Mouse (Mus musculus) heart, postnatal 10 days (tissue): Measurements from ENCODE around the gene Insm1. TPM values are rescaled to one million over a fixed set of nuclear protein-coding genes. Genes with fewer than 3 reads are reported as not detected.
A peak's percentile ranks its signal among the peaks of the same experiment; 100 is the strongest.

Source experiments
- DNase-seq, 2 experiments: peaks; one replicate each; pipeline ENCODE4 v3.0.0; 2021
- intact Hi-C: fragments of 180-260 bp; cut with DNase I; formaldehyde crosslinking; loops from one replicate; pipeline ENCODE4 v1.15.1; 2025
- total RNA-seq, 2 experiments: library from RNA; stranded (reverse); gene quantifications; 2 replicates each; pipeline ENCODE4 v1.2.3; 2021

Gene Insm1
- not detected for total RNA-seq

DNA sequence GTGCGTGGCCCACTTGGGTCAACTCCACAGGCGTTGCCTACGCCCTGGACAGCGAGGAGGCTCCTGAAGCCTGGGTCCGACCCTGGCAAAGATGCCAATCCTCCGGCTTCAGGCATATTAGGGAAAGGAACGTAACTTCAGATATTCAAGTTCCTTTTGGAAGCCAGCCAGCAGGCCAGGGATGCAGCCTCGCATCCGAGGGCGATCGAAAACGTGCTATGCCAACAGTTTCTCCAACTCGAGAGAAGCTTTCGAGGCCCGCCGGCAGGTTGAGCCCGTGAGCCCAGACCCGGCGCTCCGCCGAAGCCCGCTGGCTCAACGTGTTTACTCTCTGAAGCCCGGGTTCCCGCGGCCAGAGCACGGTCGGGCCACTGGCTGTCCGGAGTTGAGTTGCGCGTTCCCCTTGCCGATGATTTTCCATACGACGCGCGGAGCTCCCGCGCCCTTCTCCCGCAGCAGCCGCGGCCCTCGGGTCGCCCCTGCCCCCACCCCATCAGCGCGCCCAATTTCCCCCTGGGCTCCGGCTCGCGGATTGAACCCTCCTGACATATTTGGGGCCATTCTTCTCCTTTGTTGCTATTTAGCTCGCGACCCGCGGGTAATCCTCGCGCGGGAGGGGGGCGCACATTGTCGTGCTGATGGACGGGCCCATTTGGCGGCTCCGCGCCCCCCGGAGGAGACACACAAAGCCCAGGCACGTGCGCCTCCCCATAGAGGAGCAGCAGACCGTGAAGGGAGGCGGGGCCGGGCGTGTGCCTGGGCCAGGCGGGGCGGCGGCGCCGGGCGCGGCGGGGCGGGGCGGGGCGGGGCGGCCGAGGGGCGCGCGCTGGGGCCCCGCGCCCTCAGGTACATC lies at the start of gene Insm1:
Gene Insm1, plus strand, starts transcription at position 846 of the 853 bp plus-strand sequence.
- intact Hi-C loops = loop anchor here (10.0 kb wide), 1 partner anchor 863 kb away; the partner anchor contains the start of gene Nkx2-4
- peak; percentile 34 to 39 for DNase-seq

DNA sequence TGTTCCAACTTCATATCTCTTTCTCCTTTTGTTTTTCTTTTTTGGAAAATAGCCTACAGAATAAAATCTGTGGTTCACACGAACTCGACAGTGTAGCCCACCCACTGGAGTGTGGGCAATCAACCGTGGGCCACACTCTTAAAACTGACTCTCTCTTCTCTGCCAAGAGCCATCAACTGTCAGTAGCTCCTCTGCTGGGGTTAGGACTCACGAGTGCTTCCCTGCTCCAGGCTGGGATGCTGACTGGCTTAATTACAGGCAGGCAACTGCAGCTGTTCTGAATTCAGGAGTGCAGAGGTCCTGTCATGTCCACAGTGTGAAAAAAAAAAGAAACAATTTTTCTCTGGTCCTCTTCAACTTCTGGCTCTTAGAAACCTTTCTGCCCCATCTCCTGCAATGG lies 49.6 kb upstream of the Insm1 start:
- intact Hi-C loops = no loop called here
- no peak for DNase-seq

DNA sequence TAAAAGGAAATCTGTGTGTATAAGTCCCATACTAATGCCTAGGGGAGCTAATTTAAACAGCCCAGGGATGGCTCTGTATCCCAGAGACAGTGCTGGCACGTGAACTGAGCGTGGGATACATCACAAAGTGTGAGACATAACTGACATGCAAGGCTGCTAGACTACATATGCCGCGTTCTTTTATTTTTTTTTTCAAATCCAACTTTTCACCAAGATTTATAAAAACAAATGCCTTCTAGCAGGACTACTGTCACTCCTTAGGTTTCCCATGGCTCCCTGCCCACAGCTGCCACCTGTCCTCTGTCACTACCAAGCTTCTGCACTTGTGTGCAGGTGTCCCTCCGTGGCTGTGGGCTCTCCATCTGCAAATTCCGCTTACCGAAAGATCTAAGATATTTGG lies 47.5 kb upstream of the Insm1 start:
- DNase-seq = no peak
- intact Hi-C loops = no loop called here

DNA sequence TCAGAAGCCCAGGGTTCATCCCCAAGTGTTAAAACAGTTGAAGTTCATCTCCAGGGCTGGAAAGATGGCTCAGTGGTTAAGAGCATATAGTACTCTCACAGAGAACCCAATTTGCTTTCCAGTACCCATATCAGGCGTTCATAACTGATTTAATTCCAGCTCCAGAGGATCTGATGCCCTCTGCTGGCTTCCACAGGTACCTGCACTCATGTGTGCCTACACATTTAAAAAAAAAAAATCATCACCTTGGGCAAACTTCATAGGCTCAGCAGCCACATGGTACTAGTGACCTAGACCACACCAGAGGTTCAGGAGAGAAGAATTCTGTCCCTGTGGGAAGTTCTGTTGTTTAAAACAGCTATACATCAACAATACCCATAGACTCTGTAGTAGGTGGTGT lies 43.0 kb upstream of the Insm1 start:
- no peak for DNase-seq
- intact Hi-C loops = no loop called here

DNA sequence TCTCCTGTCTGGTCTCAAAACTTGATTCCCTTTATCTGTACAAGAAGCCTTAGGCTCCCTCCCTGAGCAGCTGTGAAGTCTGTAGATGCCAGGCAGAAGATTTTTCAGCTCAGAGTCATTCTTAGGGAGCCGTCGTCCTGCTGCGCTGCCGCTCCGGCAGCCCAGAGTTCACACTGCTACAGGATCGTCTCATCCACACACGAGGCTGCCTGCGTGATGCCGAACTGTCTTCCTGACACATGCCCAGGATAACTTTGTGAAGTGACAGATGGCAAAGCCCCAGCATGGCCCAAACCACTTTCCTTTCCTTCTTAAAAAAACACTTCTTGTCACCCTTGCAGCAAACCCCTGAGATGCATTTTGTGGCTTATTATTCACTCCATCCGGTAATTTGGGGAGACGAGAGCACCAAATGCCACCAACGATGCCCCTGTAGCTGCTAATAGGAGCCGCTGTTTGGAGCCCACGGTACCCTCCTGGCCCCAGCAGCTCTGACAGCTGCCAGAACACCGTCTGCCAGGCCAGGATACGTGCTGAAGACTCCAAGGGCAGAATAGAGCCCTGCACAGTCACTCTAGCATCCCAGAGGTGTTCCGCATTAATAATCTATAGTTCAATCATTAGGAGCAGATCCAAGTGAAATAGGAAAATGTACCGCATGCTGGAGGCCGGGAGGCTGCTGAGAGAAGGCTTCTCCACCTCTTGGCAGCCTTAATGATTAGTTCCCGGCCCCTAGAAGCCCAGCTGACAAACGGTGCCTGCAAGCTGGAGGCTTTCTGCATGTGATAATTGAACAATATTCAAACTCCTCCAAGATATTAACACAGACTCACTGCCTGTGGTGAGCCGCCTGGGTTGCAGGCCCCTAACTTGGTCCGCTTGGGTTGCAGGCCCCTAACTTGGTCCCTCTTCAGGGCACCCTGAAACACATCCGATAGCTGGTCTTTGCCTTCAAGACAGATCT lies 37.6 kb upstream of the Insm1 start:
- intact Hi-C loops = no loop called here

DNA sequence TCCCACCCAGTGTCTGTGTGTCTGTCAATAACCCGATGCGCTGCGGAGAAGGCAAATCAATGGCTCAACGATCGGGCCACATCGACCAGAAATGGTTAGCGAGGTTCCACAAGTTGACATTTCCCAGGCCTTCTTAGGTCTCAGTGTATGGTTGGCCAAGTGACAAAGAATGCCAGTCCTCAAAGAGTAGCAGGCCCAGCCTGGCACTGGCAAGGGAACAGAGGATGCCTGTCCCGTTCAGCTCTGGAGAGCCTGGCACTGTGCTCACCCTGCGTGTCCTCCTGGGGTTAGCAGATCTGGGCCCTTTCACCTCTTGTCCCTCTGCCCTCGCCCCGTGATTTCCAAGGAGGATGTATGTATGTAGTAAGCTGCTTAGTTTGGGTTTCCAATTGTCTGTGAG lies 25.6 kb upstream of the Insm1 start:
- DNase-seq = no peak
- intact Hi-C loops = no loop called here

More for the DNA sequence above, 37.6 kb upstream of the Insm1 start:
- no peak for DNase-seq

DNA sequence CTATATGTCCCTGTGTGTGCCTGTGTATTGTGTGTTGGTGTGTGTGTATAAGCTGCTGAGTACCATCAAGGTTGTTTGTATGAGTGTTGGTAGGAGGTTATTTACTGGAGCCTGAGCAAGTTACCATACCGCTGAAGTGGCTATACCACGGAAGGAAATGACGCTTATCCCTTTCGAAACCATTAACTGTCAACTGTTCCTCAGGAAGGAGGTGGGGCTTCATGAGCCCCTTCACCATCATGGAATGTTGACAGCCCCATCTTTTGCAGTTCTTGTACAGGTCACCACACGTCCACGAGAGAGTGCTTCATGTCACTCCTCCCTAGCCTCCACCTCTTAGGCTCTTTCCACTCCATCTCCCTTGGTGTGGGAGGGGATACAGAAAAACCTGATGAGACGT lies 23.8 kb upstream of the Insm1 start:
- intact Hi-C loops = no loop called here
- DNase-seq = no peak

DNA sequence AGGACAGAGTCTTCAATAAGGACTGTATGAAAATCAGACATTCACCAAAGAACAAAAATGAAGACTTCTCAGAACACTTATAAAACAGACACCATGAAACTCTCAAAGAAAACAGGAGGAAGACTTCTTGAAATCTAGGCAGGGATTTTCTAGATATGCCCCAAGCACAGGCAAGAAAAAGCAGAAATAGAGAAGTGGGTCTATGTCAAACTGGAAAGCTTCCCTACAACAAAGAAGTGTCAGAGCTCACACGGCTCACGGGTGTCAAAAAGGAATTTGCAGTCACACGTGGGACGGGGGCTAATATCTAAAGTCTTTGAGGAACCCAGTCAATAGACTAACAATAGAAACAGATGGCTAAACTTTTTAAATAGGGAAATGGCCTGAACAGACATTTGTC lies 10.8 kb upstream of the Insm1 start:
- DNase-seq = no peak
- intact Hi-C loops = loop anchor here (5.0 kb wide), 1 partner anchor 254 kb away; no protein-coding TSS in a partner anchor

DNA sequence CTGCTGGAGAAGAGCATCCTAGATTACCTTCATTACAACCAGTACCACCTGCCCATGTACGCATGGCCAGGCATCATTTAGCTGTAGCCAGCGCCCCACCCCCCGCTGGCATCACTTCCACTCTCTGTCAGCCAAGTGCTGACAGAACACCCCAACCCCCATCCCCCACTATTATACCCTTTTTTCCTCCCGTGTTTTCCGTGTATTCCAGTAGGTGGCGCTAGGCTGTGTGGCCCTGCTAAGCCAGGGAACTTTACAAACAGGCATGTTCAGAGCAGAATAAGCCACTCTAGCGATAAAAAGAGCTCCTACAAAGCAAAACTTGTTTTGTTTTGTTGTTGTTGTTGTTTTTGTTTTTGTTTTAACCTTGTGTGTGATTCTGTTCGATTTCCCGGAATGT lies 7.0 kb upstream of the Insm1 start:
- peak; percentile 39 to 52 for DNase-seq
- intact Hi-C loops = loop anchor here (5.0 kb wide), 1 partner anchor 257 kb away; no protein-coding TSS in a partner anchor

DNA sequence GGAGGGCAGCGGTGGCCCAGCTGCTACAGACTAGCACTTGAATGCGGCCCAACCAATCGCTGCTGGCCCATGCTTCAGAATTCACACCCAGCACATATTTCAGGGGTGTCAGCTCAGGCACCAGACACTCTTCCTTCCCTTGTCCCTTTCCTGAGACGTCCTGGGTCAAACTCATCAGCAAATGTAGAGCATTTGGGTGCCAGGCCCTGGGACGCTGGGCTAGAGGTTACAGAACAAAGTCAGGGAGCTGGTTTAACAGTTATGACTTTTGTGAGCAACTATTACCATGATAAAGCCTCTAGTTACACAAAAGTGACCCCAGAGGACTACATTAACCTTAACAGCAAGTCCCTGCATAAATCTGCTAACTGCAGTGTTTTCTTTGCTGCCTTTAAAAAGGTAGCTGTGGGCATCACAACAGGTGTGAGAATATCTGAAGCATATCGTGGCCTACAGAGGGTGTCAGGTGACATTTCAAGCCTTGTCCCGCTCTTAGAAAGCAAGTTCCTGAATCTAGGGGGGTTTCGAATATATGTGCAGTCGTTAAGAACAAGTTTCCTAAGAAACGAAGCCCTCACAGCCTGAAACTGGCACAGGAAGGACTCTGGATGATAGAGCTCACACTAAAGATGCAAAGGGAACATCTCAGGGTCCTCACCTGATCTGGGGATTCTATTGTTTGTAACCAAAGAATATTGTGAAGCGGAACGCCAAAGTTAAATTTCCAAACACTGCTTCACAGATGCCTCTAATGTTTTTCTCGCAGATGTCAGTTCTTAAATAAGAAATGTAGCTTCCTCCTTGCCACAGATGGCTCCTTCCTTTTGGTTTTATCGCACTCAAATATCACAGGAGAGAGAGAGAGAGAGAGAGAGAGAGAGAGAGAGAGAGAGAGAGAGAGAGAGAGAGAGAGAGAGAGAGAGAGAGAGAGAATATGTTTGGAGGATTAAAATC lies 5.3 kb upstream of the Insm1 start:
- intact Hi-C loops = loop anchor here (2.0 kb wide), 1 partner anchor 198 kb away; no protein-coding TSS in a partner anchor
- DNase-seq = no peak

DNA sequence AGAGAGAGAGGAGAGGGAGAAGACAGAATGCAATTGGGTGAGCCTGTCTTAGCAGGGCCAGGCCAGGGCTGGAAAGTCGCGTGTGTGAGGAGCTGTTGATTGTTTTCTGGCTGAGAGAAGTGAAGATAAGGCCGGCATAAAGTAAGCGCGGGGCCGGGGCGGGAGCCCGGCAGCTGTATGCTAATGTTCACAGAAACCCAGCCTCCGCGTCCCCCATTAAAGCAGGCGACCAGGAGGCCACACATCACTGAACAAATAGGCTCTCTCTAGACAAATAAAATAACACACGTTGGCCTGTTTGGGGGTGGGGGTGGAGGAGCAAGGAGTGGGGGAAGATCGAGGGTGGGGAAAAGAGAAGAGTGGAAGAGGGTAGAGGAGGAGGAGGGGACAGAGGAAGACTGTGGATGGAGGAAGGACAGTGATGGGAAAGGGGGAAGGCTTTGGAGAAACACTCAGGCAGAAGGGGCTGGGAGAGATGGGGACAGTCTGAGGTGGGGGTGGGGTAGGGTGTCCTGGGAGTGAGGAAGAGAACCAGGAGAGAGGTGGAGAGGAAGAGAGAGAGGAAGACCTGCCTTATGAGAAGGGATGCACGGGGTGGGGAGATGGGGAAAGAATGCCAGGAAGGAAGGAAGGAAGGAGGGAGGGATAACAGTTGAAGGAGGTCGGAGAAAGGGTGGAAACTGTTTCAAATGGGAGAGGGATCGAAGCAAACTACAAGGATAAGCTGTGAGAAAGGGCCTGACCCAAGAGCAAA lies 4.3 kb upstream of the Insm1 start:
- DNase-seq = peak; percentile 35 to 38
- intact Hi-C loops = loop anchor here (2.0 kb wide), 1 partner anchor 197 kb away; no protein-coding TSS in a partner anchor

DNA sequence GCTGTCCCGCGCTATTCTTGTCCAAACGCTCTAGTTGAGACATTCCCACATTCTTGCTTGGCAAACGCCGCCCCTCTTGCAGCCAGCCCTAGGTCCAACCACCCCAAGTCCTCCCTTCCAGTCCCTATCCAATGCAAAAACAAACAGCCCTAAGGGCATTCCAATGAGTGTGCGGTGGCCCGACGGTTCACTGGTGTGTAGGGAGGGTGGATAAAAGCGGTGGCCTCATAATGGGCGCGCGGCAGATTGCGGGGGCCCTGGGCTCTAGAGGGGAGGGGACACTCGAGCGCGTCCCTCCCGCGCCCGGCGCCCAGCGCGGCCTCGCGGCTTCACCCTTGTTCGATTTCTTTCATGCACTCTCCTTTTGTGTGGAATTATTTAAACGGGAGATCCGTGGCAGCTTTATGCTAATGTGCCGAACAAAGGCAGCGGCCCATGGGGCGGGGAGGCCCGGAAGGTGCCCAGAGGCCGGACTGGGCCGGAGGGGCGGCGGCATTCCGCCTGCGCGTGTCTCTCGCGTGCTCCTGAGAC lies 3.5 kb upstream of the Insm1 start:
- intact Hi-C loops = no loop called here
- DNase-seq = peak; percentile 6 to 16

DNA sequence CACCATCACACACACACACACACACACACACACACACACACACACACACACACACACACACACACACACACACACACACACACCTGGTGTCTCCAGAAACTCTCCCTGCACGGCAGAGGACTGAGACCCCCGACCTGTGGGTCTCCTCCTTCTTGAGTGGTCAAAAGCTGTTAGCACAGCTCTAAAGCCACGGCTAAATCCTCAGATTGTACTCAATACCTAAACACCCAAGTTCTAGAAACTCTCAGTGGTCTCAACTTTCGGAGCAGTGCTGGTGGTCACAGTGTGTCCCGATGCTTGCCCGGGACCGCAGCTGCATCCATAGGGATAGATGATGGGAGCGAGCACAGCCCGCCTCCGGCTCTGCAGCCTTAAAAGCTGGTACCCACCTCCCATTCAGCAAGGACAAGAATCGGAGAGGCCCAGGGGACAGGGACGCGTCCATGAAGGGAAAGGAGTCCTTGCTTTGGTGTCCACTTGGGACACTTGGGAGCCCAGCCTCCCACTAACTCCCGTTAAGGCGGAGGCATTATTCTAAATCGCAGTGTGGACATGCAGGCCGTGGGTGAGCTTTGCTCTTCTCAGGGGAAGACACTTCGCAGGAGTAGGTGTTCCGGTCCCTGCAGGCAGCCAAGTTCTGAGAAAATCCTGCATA lies 2.7 kb upstream of the Insm1 start:
- peak; percentile 7 to 18 for DNase-seq

DNA sequence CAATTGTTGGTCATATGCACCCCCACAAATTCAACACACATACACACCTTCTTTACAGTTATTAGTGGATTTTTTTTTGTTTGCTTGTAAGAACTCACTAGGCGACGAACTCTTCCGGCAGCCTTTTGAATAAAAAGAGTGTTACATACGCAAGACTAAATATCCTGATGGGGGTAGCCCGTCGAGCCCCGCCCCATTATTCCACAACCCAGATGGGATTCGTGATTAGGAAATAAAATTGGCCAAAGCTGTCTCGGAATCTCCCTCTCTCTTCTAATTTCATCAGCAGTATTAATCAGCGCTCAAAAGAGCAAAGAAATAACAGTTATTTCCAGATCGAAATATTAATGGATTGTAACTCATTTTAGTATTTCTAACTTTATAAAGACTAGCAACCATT lies 1.9 kb upstream of the Insm1 start:
- intact Hi-C loops = loop anchor here (10.0 kb wide), 1 partner anchor 865 kb away; the partner anchor contains the start of gene Nkx2-4
- no peak for DNase-seq

More for the DNA sequence above, 2.7 kb upstream of the Insm1 start:
- intact Hi-C loops = no loop called here

DNA sequence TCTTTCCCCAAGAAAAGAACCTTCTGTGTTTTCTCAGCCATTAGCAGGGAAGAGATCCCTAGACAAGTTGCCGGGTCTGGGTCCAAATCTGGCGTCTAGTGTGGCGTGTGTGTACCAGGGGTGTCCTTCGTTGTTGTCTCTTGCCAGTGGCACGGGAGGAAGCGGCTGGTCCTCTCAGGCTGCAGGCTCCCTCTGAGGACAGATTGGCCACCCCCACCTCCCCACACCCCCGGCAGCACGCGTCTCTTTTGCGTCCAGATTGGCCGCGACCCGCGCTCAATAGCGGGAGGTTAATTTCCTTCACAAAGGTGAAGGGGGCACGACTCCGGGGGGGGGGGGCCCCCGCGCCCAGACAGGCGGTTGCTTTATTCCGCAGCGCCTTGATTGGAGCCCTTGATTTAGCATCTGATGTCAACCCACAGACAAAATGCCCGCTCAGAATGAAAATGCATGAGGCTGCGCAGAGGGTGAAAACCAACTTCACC lies 1.1 kb upstream of the Insm1 start:
- no peak for DNase-seq
- intact Hi-C loops = loop anchor here (10.0 kb wide), 1 partner anchor 864 kb away; the partner anchor contains the start of gene Nkx2-4

DNA sequence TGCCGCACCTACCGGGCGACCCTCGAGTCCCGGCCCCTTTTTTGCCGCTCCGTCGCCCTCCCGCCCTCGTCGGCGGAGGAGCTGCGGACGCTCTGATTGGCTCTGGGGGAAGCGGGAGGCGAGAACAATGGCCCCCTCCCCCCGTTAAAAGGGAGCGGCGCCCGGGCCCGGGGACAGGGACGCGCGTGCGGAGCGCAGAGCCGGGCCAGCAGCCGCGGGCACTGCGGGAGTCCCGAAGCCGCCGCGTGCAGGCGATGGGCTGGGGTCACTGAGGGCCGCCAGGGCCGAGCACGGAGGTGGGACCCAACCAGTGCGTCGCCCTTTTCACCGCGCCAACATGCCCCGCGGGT lies 183 bp downstream of the Insm1 start:
- no peak for DNase-seq
- intact Hi-C loops = loop anchor here (10.0 kb wide), 1 partner anchor 863 kb away; the partner anchor contains the start of gene Nkx2-4

DNA sequence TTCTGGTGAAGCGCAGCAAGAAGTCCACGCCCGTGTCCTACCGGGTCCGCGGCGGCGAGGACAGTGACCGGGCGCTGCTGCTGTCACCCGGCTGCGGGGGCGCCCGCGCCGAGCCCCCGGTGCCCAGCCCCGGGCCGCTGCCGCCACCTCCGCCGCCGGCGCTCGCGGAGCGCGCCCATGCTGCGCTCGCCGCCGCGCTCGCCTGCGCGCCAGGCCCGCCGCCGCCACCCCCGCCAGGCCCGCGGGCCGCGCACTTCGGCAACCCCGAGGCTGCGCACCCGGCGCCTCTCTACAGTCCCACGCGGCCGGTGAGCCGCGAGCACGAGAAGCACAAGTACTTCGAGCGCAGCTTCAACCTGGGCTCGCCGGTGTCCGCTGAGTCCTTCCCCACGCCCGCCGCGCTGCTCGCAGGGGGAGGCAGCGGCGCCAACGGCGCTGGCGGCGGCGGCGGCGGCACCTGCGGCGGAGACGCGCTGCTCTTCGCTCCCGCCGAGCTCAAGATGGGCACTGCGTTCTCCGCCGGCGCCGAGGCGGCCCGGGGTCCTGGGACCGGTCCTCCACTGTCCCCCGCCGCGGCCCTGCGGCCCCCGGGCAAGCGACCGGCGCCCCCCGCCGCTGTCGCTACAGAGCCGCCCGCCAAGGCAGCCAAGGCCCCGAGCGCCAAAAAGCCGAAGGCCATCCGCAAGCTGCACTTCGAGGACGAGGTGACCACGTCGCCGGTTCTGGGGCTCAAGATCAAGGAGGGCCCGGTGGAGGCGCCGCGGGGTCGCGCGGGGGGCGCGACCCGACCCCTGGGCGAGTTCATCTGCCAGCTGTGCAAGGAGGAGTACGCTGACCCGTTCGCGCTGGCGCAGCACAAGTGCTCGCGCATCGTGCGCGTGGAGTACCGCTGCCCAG lies 806 bp downstream of the Insm1 start:
- DNase-seq = peak; percentile 10 to 17

More for the DNA sequence above, 806 bp downstream of the Insm1 start:
- intact Hi-C loops = loop anchor here (10.0 kb wide), 1 partner anchor 862 kb away; the partner anchor contains the start of gene Nkx2-4
